Mouse (Mus musculus) MEL (cell line): ENCODE measurements around the gene Ggt7.

Source experiments
- ELF1 ChIP-seq: IDR thresholded peaks from 2 replicates; pipeline ENCODE4 v1.6.1; 2014; ENCODE audit warnings: low read depth, mild to moderate bottlenecking, inconsistent platforms, low read length, improper control_type of control experiment, moderate library complexity
- POLR2A ChIP-seq, 2 experiments: IDR thresholded peaks; 2 replicates each; pipeline ENCODE4 v1.6.1; 2011 to 2012; ENCODE audit warnings: low read length in 2 of 2, mild to moderate bottlenecking in 2 of 2, control low read depth in 1 of 2, improper control_type of control experiment in 1 of 2, low read depth in 1 of 2, moderate library complexity in 1 of 2; ENCODE audit not compliant: control insufficient read depth in 1 of 2, insufficient read depth in 1 of 2, poor library complexity in 1 of 2

- no peak for TF ChIP-seq ELF1
- no peak for TF ChIP-seq POLR2A (IDR thresholded peaks at IDR 0.05; ENCODE audit: control insufficient read depth in 1 of 2, insufficient read depth in 1 of 2, low read depth in 1 of 2, low read length in 2 of 2, poor library complexity in 1 of 2)
Observed at GRCm38 (mm10) chr2:155442916-155443315, 75.1 kb downstream of the Ggt7 start.
